Mouse (Mus musculus) small intestine, adult 2 months (tissue): ENCODE measurements around the gene Gbp2b. TPM values are rescaled to one million over a fixed set of nuclear protein-coding genes. Genes with fewer than 3 reads are reported as not detected.
A peak's percentile ranks its signal among the peaks of the same experiment; 100 is the strongest.
"Not testable (repeated sequence)": the region's sequence is repeated elsewhere in the genome, so short reads cannot be mapped to it uniquely, and the experiment has no call there.

Source experiments
- H3K27ac ChIP-seq: fragments of 200-500 bp; 2 replicates; pipeline ENCODE4 v1.5.1; 2012; ENCODE audit warnings: low read depth, low read length, control low read depth, inconsistent platforms; ENCODE audit not compliant: insufficient read depth
- H3K27me3 ChIP-seq: fragments of 200-500 bp; 2 replicates; pipeline ENCODE4 v1.6.1; 2012; ENCODE audit warnings: mild to moderate bottlenecking, moderate library complexity, low read length, inconsistent platforms; ENCODE audit not compliant: control insufficient read depth, insufficient read depth
- H3K36me3 ChIP-seq: fragments of 200-500 bp; 2 replicates; pipeline ENCODE4 v1.6.1; 2012; ENCODE audit warnings: mild to moderate bottlenecking, low read length, control low read depth, inconsistent platforms; ENCODE audit not compliant: control insufficient read depth, insufficient read depth
- H3K4me1 ChIP-seq: fragments of 200-500 bp; 2 replicates; pipeline ENCODE4 v1.6.1; 2012; ENCODE audit warnings: low read length, inconsistent platforms, mixed read lengths; ENCODE audit not compliant: control insufficient read depth, insufficient read depth, insufficient read length
- H3K4me3 ChIP-seq: fragments of 200-500 bp; 2 replicates; pipeline ENCODE4 v1.5.1; 2012; ENCODE audit warnings: low read depth, mild to moderate bottlenecking, control low read depth, inconsistent platforms, low read length, moderate library complexity
- CTCF ChIP-seq: fragments of 200-500 bp; IDR thresholded peaks from 2 replicates; pipeline ENCODE4 v1.5.1; 2012; ENCODE audit warnings: low read depth, mild to moderate bottlenecking, control low read depth, inconsistent platforms, low read length, moderate library complexity, mixed read lengths; ENCODE audit not compliant: insufficient replicate concordance, insufficient read length; ENCODE audit errors: extremely low read depth
- POLR2A ChIP-seq: fragments of 200-500 bp; IDR thresholded peaks from 2 replicates; pipeline ENCODE4 v1.6.1; 2012; ENCODE audit warnings: low read depth, mild to moderate bottlenecking, control low read depth, inconsistent platforms, low read length, moderate library complexity
- WGBS: fragments of 180-500 bp; shearing (Covaris S2); methylation state at CpG from one replicate; pipeline ENCODE4 v1.1.7; 2018; 5-methylcytosine and 5-hydroxymethylcytosine counted together
- polyA plus RNA-seq: library from polyadenylated mRNA; depleted of rRNA; stranded (reverse); fragments of >200 nt; gene quantifications from 2 replicates; pipeline ENCODE4 v1.2.3, GENCODE M21; 2012; rRNA removed

The Gbp2b gene
- polyA plus RNA-seq, 1 experiment, result 0.89 TPM

- H3K36me3 ChIP-seq, result no peaks in the 10 kb centered on the region
- peak overlapping the region; percentile 81 for H3K27ac ChIP-seq
- H3K27me3 ChIP-seq, result peaks cover 4% of the 10 kb centered on the region; the same call in 1 of the 2 replicates
- H3K4me1 ChIP-seq, result no peaks in the 10 kb centered on the region
- H3K4me3 ChIP-seq, result peak overlapping the region; percentile 41; the same call in 1 of the 2 replicates
- no peak for TF ChIP-seq POLR2A
- no peak for TF ChIP-seq CTCF
- 35% methylated on average over 3 of the region's 3 CpGs for WGBS
Observed at GRCm38 (mm10) chr3:142620956-142621562, 26.4 kb downstream of the Gbp2b start.

GRCm38 (mm10) chr3:142630385-142630784 lies 35.7 kb downstream of the Gbp2b start:
- Histone ChIP-seq H3K27ac (no peak overlapping the region), H3K27me3 (no peaks in the 10 kb centered on the region; the same call in none of the 2 replicates), H3K4me1 (no peaks in the 10 kb centered on the region), H3K4me3 (no peak overlapping the region), H3K36me3 (0 out of 2 replicates have a peak, but pooled peaks cover 4% of the 10 kb centered on the region)
- no peak for TF ChIP-seq CTCF
- no peak for TF ChIP-seq POLR2A
- WGBS, result 19% methylated on average over 8 of the region's 8 CpGs

- no peaks in the 10 kb centered on the region for H3K27me3 ChIP-seq
- H3K36me3 ChIP-seq, result no peaks in the 10 kb centered on the region; the same call in none of the 2 replicates
Observed at GRCm38 (mm10) chr3:142640201-142640600, 45.6 kb downstream of the Gbp2b start.

GRCm38 (mm10) chr3:142645949-142646348 lies 51.3 kb downstream of the Gbp2b start:
- H3K27ac ChIP-seq, H3K36me3 ChIP-seq, H3K27me3 ChIP-seq, H3K4me1 ChIP-seq, H3K4me3 ChIP-seq: not testable (repeated sequence)
- 2% methylated on average over 2 of the region's 2 CpGs for WGBS

More at GRCm38 (mm10) chr3:142640201-142640600, 45.6 kb downstream of the Gbp2b start:
- TF ChIP-seq POLR2A (no peak), CTCF (peak; percentile 64; the same call in 1 of the 2 replicates)
- 3% methylated on average over 9 of the region's 9 CpGs for WGBS
- Histone ChIP-seq H3K27ac (no peak overlapping the region), H3K4me1 (no peaks in the 10 kb centered on the region), H3K4me3 (no peak overlapping the region)

GRCm38 (mm10) chr3:142647836-142648235 lies 53.2 kb downstream of the Gbp2b start:
- not testable (repeated sequence) for H3K4me3 ChIP-seq, H3K36me3 ChIP-seq, H3K4me1 ChIP-seq, H3K27me3 ChIP-seq, H3K27ac ChIP-seq
- 17% methylated on average over 7 of the region's 7 CpGs for WGBS

- H3K36me3 ChIP-seq, result no peaks in the 10 kb centered on the region
- no peak overlapping the region for H3K4me3 ChIP-seq
- H3K27me3 ChIP-seq, result no peaks in the 10 kb centered on the region
- WGBS, result 59% methylated on average over 2 of the region's 2 CpGs
- TF ChIP-seq CTCF, result no peak
- TF ChIP-seq POLR2A, result no peak
- no peaks in the 10 kb centered on the region for H3K4me1 ChIP-seq
- H3K27ac ChIP-seq, result no peak overlapping the region
Observed at GRCm38 (mm10) chr3:142650205-142650604, 55.6 kb downstream of the Gbp2b start.

GRCm38 (mm10) chr3:142664723-142665122 lies 70.1 kb downstream of the Gbp2b start:
- no peaks in the 10 kb centered on the region for H3K36me3 ChIP-seq
- H3K27ac ChIP-seq, result no peak overlapping the region
- TF ChIP-seq POLR2A (no peak), CTCF (no peak)
- no peaks in the 10 kb centered on the region for H3K4me1 ChIP-seq
- H3K27me3 ChIP-seq, result no peaks in the 10 kb centered on the region
- WGBS, result 96% methylated on average over 8 of the region's 8 CpGs
- no peak overlapping the region for H3K4me3 ChIP-seq

Other genes starting within 250 kb of the Gbp2b start
- 26.3 and 63.1 TPM in 2 replicates for gene Pdlim5, start 199.2 kb upstream of the Gbp2b start, polyA plus RNA-seq
- gene Gbp5, start 100.9 kb upstream of the Gbp2b start, polyA plus RNA-seq, result 0.44 and 0.95 TPM in 2 replicates
- 0.93 and 1.4 TPM in 2 replicates for gene Gbp7, start 64.5 kb upstream of the Gbp2b start, polyA plus RNA-seq
- gene Gbp3, start 34.8 kb upstream of the Gbp2b start, polyA plus RNA-seq, result 7.2 and 13.8 TPM in 2 replicates
- 3.1 and 6.8 TPM in 2 replicates for gene Gbp2, start 25.8 kb downstream of the Gbp2b start, polyA plus RNA-seq
- 0.52 and 0.55 TPM in 2 replicates for gene Kyat3, start 106.2 kb downstream of the Gbp2b start, polyA plus RNA-seq
- gene Gtf2b, start 170.2 kb downstream of the Gbp2b start, polyA plus RNA-seq, result 4.9 and 22.3 TPM in 2 replicates